Mouse (Mus musculus) neural tube, embryonic 13.5 days (tissue): Measurements from ENCODE around the gene Spn. TPM values are rescaled to one million over a fixed set of nuclear protein-coding genes. Genes with fewer than 3 reads are reported as not detected.

Source experiments
- ATAC-seq: fragments of 200-750 bp; cut with Nextera tagmentation; 2 replicates; pipeline ENCODE4 v1.8.0; 2017; ENCODE audit warnings: low read depth, mild to moderate bottlenecking, moderate TSS enrichment, moderate library complexity
- H3K27ac ChIP-seq: fragments of 300-500 bp; sonication (generic); replicated peaks from 2 replicates; pipeline ENCODE4 v1.5.1; 2015; ENCODE audit warnings: moderate library complexity, mild to moderate bottlenecking, inconsistent platforms
- H3K27me3 ChIP-seq: fragments of 300-500 bp; sonication (generic); 2 replicates; pipeline ENCODE4 v1.6.1; 2015; ENCODE audit warnings: mild to moderate bottlenecking, inconsistent platforms
- H3K36me3 ChIP-seq: fragments of 300-500 bp; sonication (generic); 2 replicates; pipeline ENCODE4 v1.6.1; 2015; ENCODE audit warnings: mild to moderate bottlenecking, inconsistent platforms
- H3K4me1 ChIP-seq: fragments of 300-500 bp; sonication (generic); replicated peaks from 2 replicates; pipeline ENCODE4 v1.6.1; 2015; ENCODE audit warnings: inconsistent platforms
- H3K4me2 ChIP-seq: fragments of 300-500 bp; sonication (generic); 2 replicates; pipeline ENCODE4 v1.6.1; 2015; ENCODE audit warnings: inconsistent platforms, mild to moderate bottlenecking, moderate library complexity
- H3K4me3 ChIP-seq: fragments of 300-500 bp; sonication (generic); 2 replicates; pipeline ENCODE4 v1.5.1; 2015; ENCODE audit warnings: mild to moderate bottlenecking, inconsistent platforms
- H3K9ac ChIP-seq: fragments of 300-500 bp; sonication (generic); 2 replicates; pipeline ENCODE4 v1.6.1; 2015; ENCODE audit warnings: moderate library complexity, mild to moderate bottlenecking, inconsistent platforms
- H3K9me3 ChIP-seq: fragments of 300-500 bp; sonication (generic); 2 replicates; pipeline ENCODE4 v1.6.1; 2016; ENCODE audit warnings: inconsistent platforms
- WGBS: fragments of 180-500 bp; shearing (Covaris S2); methylation state at CpG from one replicate; pipeline ENCODE4 v1.1.7; 2015; 5-methylcytosine and 5-hydroxymethylcytosine counted together
- polyA plus RNA-seq: library from polyadenylated mRNA; unstranded; fragments of >200 nt; fragmentation: Nextera tagmentation; extraction: Ambion mirVana; gene quantifications from 2 replicates; pipeline ENCODE4 v1.2.1, GENCODE M21; 2015

Gene Spn
- polyA plus RNA-seq, 1 experiment from 2014 or later: 0.08 TPM

GRCm38 (mm10) chr7:127162546-127162945 lies 24.9 kb upstream of the Spn start:
- Histone ChIP-seq H3K4me2 (no peak overlapping the region), H3K9ac (no peak overlapping the region)

GRCm38 (mm10) chr7:127157548-127157947 lies 19.9 kb upstream of the Spn start:
- no peaks in the 10 kb centered on the region for H3K36me3 ChIP-seq
- no peak overlapping the region for H3K4me2 ChIP-seq
- no peak for ATAC-seq
- H3K27ac ChIP-seq: no peak overlapping the region
- no peak overlapping the region for H3K4me3 ChIP-seq
- no peak overlapping the region for H3K9ac ChIP-seq
- H3K9me3 ChIP-seq: no peaks in the 10 kb centered on the region
- no peaks in the 10 kb centered on the region for H3K27me3 ChIP-seq
- WGBS: 86% methylated on average over 4 of the region's 4 CpGs
- no peaks in the 10 kb centered on the region for H3K4me1 ChIP-seq

More at GRCm38 (mm10) chr7:127162546-127162945, 24.9 kb upstream of the Spn start:
- ATAC-seq: no peak
- H3K4me3 ChIP-seq: no peak overlapping the region
- no peaks in the 10 kb centered on the region for H3K27me3 ChIP-seq
- H3K36me3 ChIP-seq: no peaks in the 10 kb centered on the region
- no peaks in the 10 kb centered on the region for H3K4me1 ChIP-seq
- 83% methylated on average over 5 of the region's 5 CpGs for WGBS
- no peaks in the 10 kb centered on the region for H3K9me3 ChIP-seq
- H3K27ac ChIP-seq: no peak overlapping the region

DNA sequence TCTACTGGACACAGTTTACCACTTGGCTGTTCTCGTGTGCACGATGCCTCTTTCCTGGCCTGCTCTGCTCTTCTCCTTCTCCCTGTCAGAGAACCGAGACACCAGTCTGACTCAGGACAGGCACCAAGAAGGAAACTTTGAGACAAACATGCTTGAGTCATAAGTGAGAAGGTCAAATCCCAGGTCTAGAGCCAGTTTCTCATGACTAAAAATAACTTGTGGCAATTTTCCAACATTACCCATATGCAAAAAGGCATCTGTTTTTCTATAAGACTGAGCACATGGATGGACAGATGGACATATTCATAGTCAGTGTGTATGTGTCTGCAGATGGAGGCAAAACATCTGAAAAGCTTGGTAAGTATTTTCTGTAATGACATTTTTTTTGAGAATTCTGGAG lies 15.9 kb upstream of the Spn start:
- no peak overlapping the region for H3K4me3 ChIP-seq
- H3K27me3 ChIP-seq: no peaks in the 10 kb centered on the region
- no peak overlapping the region for H3K27ac ChIP-seq
- no peak for ATAC-seq
- H3K4me1 ChIP-seq: no peaks in the 10 kb centered on the region
- no peaks in the 10 kb centered on the region for H3K36me3 ChIP-seq
- H3K9ac ChIP-seq: no peak overlapping the region
- no peak overlapping the region for H3K4me2 ChIP-seq
- H3K9me3 ChIP-seq: no peaks in the 10 kb centered on the region
- 89% methylated on average over 3 of the region's 3 CpGs for WGBS

DNA sequence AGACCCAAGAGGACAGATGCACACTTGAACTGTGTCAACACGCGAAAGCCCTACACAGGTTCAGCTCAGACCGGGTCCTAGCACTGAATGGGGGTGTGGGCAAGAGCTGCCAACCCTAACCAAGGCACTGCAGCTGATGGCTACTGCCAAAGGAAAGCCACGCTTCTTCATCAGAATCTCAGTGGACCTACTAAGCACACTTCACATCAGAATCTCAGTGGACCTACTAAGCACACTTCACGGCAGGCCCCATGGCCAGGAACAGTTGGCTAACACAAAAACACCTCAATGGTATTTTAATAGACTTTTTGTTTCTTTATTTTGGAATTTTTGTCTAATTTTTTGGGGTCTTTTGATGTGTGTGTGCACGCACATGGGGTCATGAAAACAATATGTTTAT lies 14.8 kb upstream of the Spn start:
- WGBS: 87% methylated on average over 6 of the region's 6 CpGs
- no peak overlapping the region for H3K4me3 ChIP-seq
- H3K27ac ChIP-seq: no peak overlapping the region
- H3K4me2 ChIP-seq: no peak overlapping the region
- H3K4me1 ChIP-seq: no peaks in the 10 kb centered on the region
- no peak overlapping the region for H3K9ac ChIP-seq
- no peaks in the 10 kb centered on the region for H3K36me3 ChIP-seq
- no peak for ATAC-seq
- no peaks in the 10 kb centered on the region for H3K9me3 ChIP-seq
- no peaks in the 10 kb centered on the region for H3K27me3 ChIP-seq

GRCm38 (mm10) chr7:127147901-127148300 lies 10.3 kb upstream of the Spn start:
- no peak overlapping the region for H3K27ac ChIP-seq
- no peaks in the 10 kb centered on the region for H3K27me3 ChIP-seq
- no peak overlapping the region for H3K4me3 ChIP-seq
- H3K9me3 ChIP-seq: no peaks in the 10 kb centered on the region
- H3K36me3 ChIP-seq: no peaks in the 10 kb centered on the region
- H3K4me2 ChIP-seq: no peak overlapping the region
- 81% methylated on average over 3 of the region's 3 CpGs for WGBS
- H3K9ac ChIP-seq: no peak overlapping the region
- ATAC-seq: no peak
- H3K4me1 ChIP-seq: no peaks in the 10 kb centered on the region

- 66% methylated on average over 2 of the region's 2 CpGs for WGBS
- H3K4me1 ChIP-seq: no peaks in the 10 kb centered on the region
Observed at GRCm38 (mm10) chr7:127146267-127146603, 8.6 kb upstream of the Spn start.

DNA sequence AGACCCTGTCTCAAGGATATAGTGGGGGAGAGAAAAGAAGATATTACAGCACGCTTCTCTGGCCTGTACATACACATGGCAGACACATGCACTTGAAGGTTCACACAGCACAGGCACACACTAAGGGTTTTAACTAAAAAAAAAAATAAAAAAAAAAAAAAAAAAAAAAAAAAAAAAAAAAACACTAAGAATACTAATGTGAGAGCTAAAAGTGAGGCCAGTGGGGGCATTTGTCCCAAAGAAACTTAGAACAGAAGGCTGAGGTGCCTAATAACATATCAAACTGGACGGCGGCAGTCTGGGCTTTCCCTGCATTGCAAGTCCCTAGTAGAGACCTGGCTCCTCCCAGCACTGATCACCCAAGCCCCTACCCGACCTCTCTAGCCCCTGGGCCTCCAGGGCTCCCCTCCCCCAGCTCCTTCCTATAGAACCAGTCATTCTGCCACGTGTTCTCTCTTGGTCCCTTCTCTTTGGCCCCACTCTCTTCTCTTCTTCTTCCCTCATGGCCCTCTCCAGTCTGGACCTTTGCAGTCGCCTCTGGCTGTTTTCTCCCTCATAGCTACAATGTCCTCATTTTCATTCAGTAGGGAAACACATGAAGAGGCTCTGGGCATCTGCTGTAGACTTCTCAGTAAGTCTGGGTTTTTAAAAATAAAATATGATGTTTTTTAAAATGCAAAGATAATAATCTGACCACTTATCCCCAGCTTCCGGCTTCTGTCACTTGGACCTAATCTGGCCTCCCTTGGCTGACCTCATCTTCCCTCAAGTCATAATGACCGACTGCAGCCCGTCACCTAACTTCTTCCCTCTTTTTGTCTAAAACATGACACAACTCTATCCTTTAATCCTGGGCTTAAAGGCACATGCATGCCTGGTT lies 8.0 kb upstream of the Spn start:
- Histone ChIP-seq H3K27ac (no peak overlapping the region), H3K4me2 (no peak overlapping the region), H3K9ac (no peak overlapping the region), H3K36me3 (no peaks in the 10 kb centered on the region), H3K9me3 (no peaks in the 10 kb centered on the region), H3K27me3 (no peaks in the 10 kb centered on the region), H3K4me3 (no peak overlapping the region), H3K4me1 (no peaks in the 10 kb centered on the region)
- WGBS: 62% methylated on average over 9 of the region's 9 CpGs
- ATAC-seq: no peak

More at GRCm38 (mm10) chr7:127146267-127146603, 8.6 kb upstream of the Spn start:
- ATAC-seq: no peak
- H3K27me3 ChIP-seq: no peaks in the 10 kb centered on the region
- no peaks in the 10 kb centered on the region for H3K36me3 ChIP-seq
- no peak overlapping the region for H3K4me2 ChIP-seq
- no peak overlapping the region for H3K9ac ChIP-seq
- H3K4me3 ChIP-seq: no peak overlapping the region
- H3K9me3 ChIP-seq: no peaks in the 10 kb centered on the region
- H3K27ac ChIP-seq: no peak overlapping the region

GRCm38 (mm10) chr7:127144412-127144811 lies 6.8 kb upstream of the Spn start:
- no peaks in the 10 kb centered on the region for H3K4me1 ChIP-seq
- H3K4me2 ChIP-seq: no peak overlapping the region
- WGBS: 92% methylated on average over 7 of the region's 7 CpGs
- H3K4me3 ChIP-seq: no peak overlapping the region
- no peak overlapping the region for H3K27ac ChIP-seq
- no peaks in the 10 kb centered on the region for H3K27me3 ChIP-seq
- H3K9ac ChIP-seq: no peak overlapping the region
- ATAC-seq: no peak
- no peaks in the 10 kb centered on the region for H3K9me3 ChIP-seq
- no peaks in the 10 kb centered on the region for H3K36me3 ChIP-seq

DNA sequence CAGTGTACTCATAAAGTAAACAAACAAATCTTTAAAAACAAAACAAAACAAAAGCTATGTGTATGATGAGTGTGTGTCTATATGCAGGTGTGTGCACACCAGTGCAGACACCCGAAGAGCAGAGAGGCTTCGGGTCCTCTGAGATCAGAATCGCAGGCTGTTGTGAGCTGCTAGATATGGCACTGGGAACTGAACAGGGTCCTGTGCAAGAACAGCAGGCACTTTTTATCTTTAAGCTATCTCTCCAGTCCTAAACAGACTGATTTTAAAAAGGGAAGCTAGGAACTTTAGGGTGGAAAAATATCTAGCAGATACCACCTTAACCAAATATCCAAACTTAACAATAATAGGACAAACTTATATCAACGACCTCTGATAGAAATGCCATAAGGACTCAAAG lies 5.0 kb upstream of the Spn start:
- WGBS: 86% methylated on average over 4 of the region's 4 CpGs

GRCm38 (mm10) chr7:127142214-127142613 lies 4.6 kb upstream of the Spn start:
- H3K27ac ChIP-seq: no peak overlapping the region
- no peaks in the 10 kb centered on the region for H3K36me3 ChIP-seq
- H3K4me3 ChIP-seq: no peak overlapping the region
- H3K9me3 ChIP-seq: no peaks in the 10 kb centered on the region
- no peak for ATAC-seq
- 45% methylated on average over 2 of the region's 2 CpGs for WGBS
- H3K9ac ChIP-seq: no peak overlapping the region
- no peaks in the 10 kb centered on the region for H3K4me1 ChIP-seq
- no peaks in the 10 kb centered on the region for H3K27me3 ChIP-seq
- no peak overlapping the region for H3K4me2 ChIP-seq

More for the DNA sequence above, 5.0 kb upstream of the Spn start:
- Histone ChIP-seq H3K4me2 (no peak overlapping the region), H3K9me3 (no peaks in the 10 kb centered on the region), H3K9ac (no peak overlapping the region), H3K27me3 (no peaks in the 10 kb centered on the region), H3K27ac (no peak overlapping the region), H3K4me3 (no peak overlapping the region), H3K36me3 (no peaks in the 10 kb centered on the region), H3K4me1 (no peaks in the 10 kb centered on the region)
- no peak for ATAC-seq

GRCm38 (mm10) chr7:127140623-127141404 lies 3.2 kb upstream of the Spn start:
- H3K4me3 ChIP-seq: no peak overlapping the region
- no peak overlapping the region for H3K4me2 ChIP-seq
- no peaks in the 10 kb centered on the region for H3K9me3 ChIP-seq
- H3K36me3 ChIP-seq: no peaks in the 10 kb centered on the region
- 68% methylated on average over 7 of the region's 7 CpGs for WGBS
- no peaks in the 10 kb centered on the region for H3K27me3 ChIP-seq
- no peaks in the 10 kb centered on the region for H3K4me1 ChIP-seq
- no peak overlapping the region for H3K27ac ChIP-seq
- no peak for ATAC-seq
- H3K9ac ChIP-seq: no peak overlapping the region

DNA sequence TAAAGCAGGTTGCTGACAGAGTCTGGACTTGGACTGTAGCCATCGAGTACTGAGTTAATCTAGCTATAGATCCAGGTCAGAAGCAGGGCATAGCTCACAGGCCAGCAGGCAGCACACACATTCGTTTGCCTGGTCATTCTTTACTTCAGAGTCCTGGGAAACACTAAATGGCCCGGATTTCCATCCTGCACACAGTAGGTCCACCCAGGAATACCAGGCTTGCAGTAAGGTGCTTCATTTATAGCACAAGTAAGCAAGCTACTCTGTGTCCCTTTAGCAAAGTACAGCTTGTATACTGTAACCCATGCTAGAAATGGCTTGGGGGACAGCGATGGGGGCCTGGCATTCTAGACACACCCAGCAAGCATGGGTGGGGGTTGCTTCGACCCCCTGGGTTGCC lies 1.9 kb upstream of the Spn start:
- no peak for ATAC-seq
- Histone ChIP-seq H3K27ac (no peak overlapping the region), H3K36me3 (no peaks in the 10 kb centered on the region), H3K27me3 (no peaks in the 10 kb centered on the region), H3K4me3 (no peak overlapping the region), H3K4me2 (no peak overlapping the region), H3K4me1 (no peaks in the 10 kb centered on the region), H3K9me3 (no peaks in the 10 kb centered on the region), H3K9ac (no peak overlapping the region)
- WGBS: 60% methylated on average over 5 of the region's 5 CpGs
